Mouse (Mus musculus) erythroid progenitor cell, adult 5-6 weeks (primary cell): Measurements from ENCODE around the gene Dmpk. TPM values are rescaled to one million over a fixed set of nuclear protein-coding genes. Genes with fewer than 3 reads are reported as not detected.

Experiments used
- ATAC-seq: replicated peaks from 2 replicates; pipeline ENCODE4 v1.8.0; 2016; ENCODE audit warnings: moderate number of reproducible peaks, mild to moderate bottlenecking, moderate TSS enrichment, inconsistent platforms; ENCODE audit not compliant: poor library complexity, low FRiP score, severe bottlenecking
- total RNA-seq, 2 experiments: library from RNA; stranded (forward) in 1 of 2; stranded (reverse) in 1 of 2; fragments of 150-400 nt in 1 of 2; fragments of 186-747, 209-891 nt in 1 of 2; gene quantifications; 2 replicates each; pipeline versions ENCODE4 v1.2.3 to v1.2.4; 2015 to 2017; ENCODE audit warnings: low replicate concordance in 2 of 2

Gene Dmpk
- total RNA-seq, 2 experiments from 2014 or later: 5.0 to 15.9 TPM

GRCm38 (mm10) chr7:19131324-19131848 lies 47.7 kb downstream of the Dmpk start:
- peak; percentile 96 for ATAC-seq

GRCm38 (mm10) chr7:19136168-19136567 lies 52.5 kb downstream of the Dmpk start:
- ATAC-seq: no peak

- no peak for ATAC-seq
Observed at GRCm38 (mm10) chr7:19136673-19137334, 53.2 kb downstream of the Dmpk start.

GRCm38 (mm10) chr7:19137380-19137779 lies 53.7 kb downstream of the Dmpk start:
- no peak for ATAC-seq

Other genes with a start within 250 kb of the Dmpk start
- gene Mill2, start 243.9 kb upstream of the Dmpk start, total RNA-seq (2015; ENCODE audit: low replicate concordance): 2.9 TPM in 1 of 2 replicates, not detected in the other
- not detected in 2 replicates for gene Mill2, start 243.9 kb upstream of the Dmpk start, total RNA-seq (2017; ENCODE audit: low replicate concordance)
- gene Pglyrp1, start 212.5 kb upstream of the Dmpk start, total RNA-seq (2015; ENCODE audit: low replicate concordance): 151 and 220 TPM in 2 replicates
- gene Pglyrp1, start 212.5 kb upstream of the Dmpk start, total RNA-seq (2017; ENCODE audit: low replicate concordance): 10.8 and 18.9 TPM in 2 replicates
- gene Ccdc61, start 173.4 kb upstream of the Dmpk start, total RNA-seq (2015; ENCODE audit: low replicate concordance): 10.1 and 19.8 TPM in 2 replicates
- gene Ccdc61, start 173.4 kb upstream of the Dmpk start, total RNA-seq (2017; ENCODE audit: low replicate concordance): 1.7 and 4.6 TPM in 2 replicates
- not detected in 2 replicates for gene Nova2, start 158.0 kb upstream of the Dmpk start, total RNA-seq (2015; ENCODE audit: low replicate concordance)
- not detected in 2 replicates for gene Nova2, start 158.0 kb upstream of the Dmpk start, total RNA-seq (2017; ENCODE audit: low replicate concordance)
- gene Nanos2, start 96.4 kb upstream of the Dmpk start, total RNA-seq (2015; ENCODE audit: low replicate concordance): not detected in 2 replicates
- not detected in 2 replicates for gene Nanos2, start 96.4 kb upstream of the Dmpk start, total RNA-seq (2017; ENCODE audit: low replicate concordance)
- not detected in 2 replicates for gene Mypop, start 92.6 kb upstream of the Dmpk start, total RNA-seq (2015; ENCODE audit: low replicate concordance)
- gene Mypop, start 92.6 kb upstream of the Dmpk start, total RNA-seq (2017; ENCODE audit: low replicate concordance): not detected in 2 replicates
- gene Irf2bp1, start 79.8 kb upstream of the Dmpk start, total RNA-seq (2015; ENCODE audit: low replicate concordance): 4.6 and 6.1 TPM in 2 replicates
- gene Irf2bp1, start 79.8 kb upstream of the Dmpk start, total RNA-seq (2017; ENCODE audit: low replicate concordance): 3.3 and 6.5 TPM in 2 replicates
- gene Foxa3, start 60.3 kb upstream of the Dmpk start, total RNA-seq (2015; ENCODE audit: low replicate concordance): not detected in 2 replicates
- not detected in 2 replicates for gene Foxa3, start 60.3 kb upstream of the Dmpk start, total RNA-seq (2017; ENCODE audit: low replicate concordance)
- 42.8 and 51.5 TPM in 2 replicates for gene Sympk, start 59.5 kb upstream of the Dmpk start, total RNA-seq (2015; ENCODE audit: low replicate concordance)
- 37.7 and 52.8 TPM in 2 replicates for gene Sympk, start 59.5 kb upstream of the Dmpk start, total RNA-seq (2017; ENCODE audit: low replicate concordance)
- gene Rsph6a, start 29.2 kb upstream of the Dmpk start, total RNA-seq (2015; ENCODE audit: low replicate concordance): not detected in 2 replicates
- not detected in 2 replicates for gene Rsph6a, start 29.2 kb upstream of the Dmpk start, total RNA-seq (2017; ENCODE audit: low replicate concordance)
- gene Dmwd, start 7.6 kb upstream of the Dmpk start, total RNA-seq (2015; ENCODE audit: low replicate concordance): 17.7 and 33.1 TPM in 2 replicates
- 13.1 and 19.4 TPM in 2 replicates for gene Dmwd, start 7.6 kb upstream of the Dmpk start, total RNA-seq (2017; ENCODE audit: low replicate concordance)
- not detected in 2 replicates for gene Six5, start 10.7 kb downstream of the Dmpk start, total RNA-seq (2015; ENCODE audit: low replicate concordance)
- 0.13 TPM in 1 of 2 replicates, not detected in the other for gene Six5, start 10.7 kb downstream of the Dmpk start, total RNA-seq (2017; ENCODE audit: low replicate concordance)
- not detected in 2 replicates for gene Gm4969, start 34.5 kb downstream of the Dmpk start, total RNA-seq (2015; ENCODE audit: low replicate concordance)
- not detected in 2 replicates for gene Gm4969, start 34.5 kb downstream of the Dmpk start, total RNA-seq (2017; ENCODE audit: low replicate concordance)
- gene Fbxo46, start 36.0 kb downstream of the Dmpk start, total RNA-seq (2015; ENCODE audit: low replicate concordance): 4.7 and 5.0 TPM in 2 replicates
- gene Fbxo46, start 36.0 kb downstream of the Dmpk start, total RNA-seq (2017; ENCODE audit: low replicate concordance): 6.3 and 7.3 TPM in 2 replicates
- 2.5 and 2.9 TPM in 2 replicates for gene Qpctl, start 65.4 kb downstream of the Dmpk start, total RNA-seq (2015; ENCODE audit: low replicate concordance)
- 1.9 TPM in 2 replicates for gene Qpctl, start 65.4 kb downstream of the Dmpk start, total RNA-seq (2017; ENCODE audit: low replicate concordance)
- gene Snrpd2, start 65.9 kb downstream of the Dmpk start, total RNA-seq (2015; ENCODE audit: low replicate concordance): 15.5 and 22.0 TPM in 2 replicates
- gene Snrpd2, start 65.9 kb downstream of the Dmpk start, total RNA-seq (2017; ENCODE audit: low replicate concordance): 5.4 and 15.7 TPM in 2 replicates
- gene Gipr, start 82.3 kb downstream of the Dmpk start, total RNA-seq (2015; ENCODE audit: low replicate concordance): not detected in 2 replicates
- not detected in 2 replicates for gene Gipr, start 82.3 kb downstream of the Dmpk start, total RNA-seq (2017; ENCODE audit: low replicate concordance)
- gene Eml2, start 92.6 kb downstream of the Dmpk start, total RNA-seq (2015; ENCODE audit: low replicate concordance): 2.5 TPM in 1 of 2 replicates, not detected in the other
- 1.3 TPM in 1 of 2 replicates, not detected in the other for gene Eml2, start 92.6 kb downstream of the Dmpk start, total RNA-seq (2017; ENCODE audit: low replicate concordance)
- gene Gpr4, start 128.7 kb downstream of the Dmpk start, total RNA-seq (2015; ENCODE audit: low replicate concordance): not detected in 2 replicates
- not detected in 2 replicates for gene Gpr4, start 128.7 kb downstream of the Dmpk start, total RNA-seq (2017; ENCODE audit: low replicate concordance)
- 19.8 and 25.6 TPM in 2 replicates for gene Opa3, start 144.5 kb downstream of the Dmpk start, total RNA-seq (2015; ENCODE audit: low replicate concordance)
- gene Opa3, start 144.5 kb downstream of the Dmpk start, total RNA-seq (2017; ENCODE audit: low replicate concordance): 20.0 and 22.7 TPM in 2 replicates
- 34.0 and 58.7 TPM in 2 replicates for gene Vasp, start 188.0 kb downstream of the Dmpk start, total RNA-seq (2015; ENCODE audit: low replicate concordance)
- gene Vasp, start 188.0 kb downstream of the Dmpk start, total RNA-seq (2017; ENCODE audit: low replicate concordance): 17.9 and 26.7 TPM in 2 replicates
- not detected in 2 replicates for gene Ppm1n, start 196.2 kb downstream of the Dmpk start, total RNA-seq (2015; ENCODE audit: low replicate concordance)
- not detected in 2 replicates for gene Ppm1n, start 196.2 kb downstream of the Dmpk start, total RNA-seq (2017; ENCODE audit: low replicate concordance)
- gene Rtn2, start 198.8 kb downstream of the Dmpk start, total RNA-seq (2015; ENCODE audit: low replicate concordance): 4.0 TPM in 1 of 2 replicates, not detected in the other
- gene Rtn2, start 198.8 kb downstream of the Dmpk start, total RNA-seq (2017; ENCODE audit: low replicate concordance): not detected in 2 replicates
- 6.3 and 7.9 TPM in 2 replicates for gene Fosb, start 226.2 kb downstream of the Dmpk start, total RNA-seq (2015; ENCODE audit: low replicate concordance)
- gene Fosb, start 226.2 kb downstream of the Dmpk start, total RNA-seq (2017; ENCODE audit: low replicate concordance): 1.3 and 3.3 TPM in 2 replicates